Mouse (Mus musculus): Measurements from ENCODE around the gene Irak1bp1.

Irak1bp1 gene

DNA sequence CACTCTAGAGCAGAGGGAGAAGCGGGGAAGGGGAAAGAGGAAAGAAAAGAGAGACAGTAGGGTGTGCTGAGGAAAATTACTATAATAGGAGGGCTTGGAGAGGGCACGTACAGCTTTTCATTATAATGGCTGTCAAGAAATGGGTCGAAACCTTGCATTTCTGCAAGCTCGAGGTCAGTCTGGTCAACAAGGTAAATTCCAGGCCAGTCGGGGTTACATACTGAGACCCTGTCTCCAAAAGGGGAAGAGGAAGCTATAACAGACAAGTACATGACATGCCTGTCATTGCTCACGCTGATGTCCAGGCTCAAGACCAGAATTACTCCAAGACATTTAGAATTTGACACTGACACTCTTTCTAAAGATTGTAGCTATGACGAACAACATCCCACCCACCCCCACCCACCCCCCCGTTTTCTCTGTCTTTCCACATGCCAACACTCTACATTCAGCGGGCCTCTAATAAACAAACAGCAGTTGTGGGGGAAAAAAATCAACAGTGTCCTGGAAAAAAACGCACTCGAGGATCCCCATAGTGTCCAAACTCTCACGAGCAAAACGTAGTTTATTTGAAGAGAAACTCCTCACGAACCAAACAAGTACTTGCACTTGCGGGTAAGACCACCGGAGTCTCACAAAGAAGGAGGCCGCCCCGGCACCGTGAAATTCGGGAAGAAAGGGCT, at the start of gene Irak1bp1:
Gene Irak1bp1 (plus strand): TSS at position 534 of the 683 bp plus-strand sequence.
- no peak for DNase-seq (ENCODE audit: low spot score in 2 of 2)

DNA sequence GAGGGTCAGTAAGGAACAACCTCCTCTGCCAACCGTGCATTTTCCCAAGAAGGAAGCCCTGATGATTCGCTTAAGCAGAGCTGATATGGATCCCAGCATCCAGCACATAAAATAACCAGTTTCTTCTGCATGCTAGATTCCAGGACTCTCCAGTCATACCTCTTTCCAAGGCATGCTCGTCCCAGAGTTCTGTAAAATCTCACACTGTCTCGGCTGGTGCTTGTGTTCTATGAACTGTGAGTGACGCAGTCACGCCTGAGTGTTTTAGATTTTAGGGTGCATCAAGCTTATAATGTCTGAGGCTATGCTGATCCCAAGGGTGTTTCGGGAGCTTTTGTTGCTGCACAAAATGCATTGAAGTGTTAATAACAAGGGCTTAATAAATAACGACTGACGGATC, 41.0 kb upstream of the Irak1bp1 start:
- no peak for DNase-seq (ENCODE audit: low spot score in 2 of 2)

DNA sequence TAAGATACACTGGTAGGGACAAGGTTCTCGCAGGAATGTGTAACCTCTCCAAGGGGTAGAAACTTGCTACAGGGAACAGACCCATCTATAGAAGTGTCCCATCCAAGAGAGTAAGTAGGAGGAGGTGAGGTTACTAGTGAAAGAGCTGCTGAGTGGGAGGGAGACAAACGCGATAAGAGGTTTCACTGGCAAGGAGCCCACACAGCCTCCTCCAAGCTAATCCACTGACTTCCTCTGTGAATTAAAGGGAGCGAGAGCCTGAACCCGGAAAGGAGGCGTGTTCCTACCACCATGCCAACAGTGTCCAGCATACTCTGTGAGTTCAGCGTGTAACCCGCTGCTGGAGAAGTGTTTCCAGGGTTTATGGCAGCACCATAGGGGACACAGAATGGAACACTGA, 29.0 kb upstream of the Irak1bp1 start:
- DNase-seq (ENCODE audit: low spot score in 2 of 2) = no peak

DNA sequence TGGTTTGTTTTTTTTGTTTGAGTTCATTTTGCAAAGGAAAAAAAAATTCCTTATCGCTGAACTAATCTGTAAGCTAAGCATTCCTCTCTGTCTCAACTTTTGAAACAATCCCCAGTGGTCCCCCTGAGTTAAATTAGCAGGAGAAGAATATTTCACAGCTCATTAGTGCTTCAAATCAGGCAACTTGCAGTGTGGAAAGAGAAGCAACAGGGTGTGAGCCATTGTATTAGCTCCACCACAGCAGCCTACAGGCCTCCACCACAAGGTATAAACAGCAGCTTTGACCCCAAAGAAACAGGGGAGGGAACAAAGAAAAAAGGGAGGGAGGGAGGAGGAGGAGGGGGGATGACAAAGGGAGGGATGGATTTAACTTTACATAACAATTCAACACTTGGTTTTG, 22.2 kb upstream of the Irak1bp1 start:
- no peak for DNase-seq (ENCODE audit: low spot score in 2 of 2)

DNA sequence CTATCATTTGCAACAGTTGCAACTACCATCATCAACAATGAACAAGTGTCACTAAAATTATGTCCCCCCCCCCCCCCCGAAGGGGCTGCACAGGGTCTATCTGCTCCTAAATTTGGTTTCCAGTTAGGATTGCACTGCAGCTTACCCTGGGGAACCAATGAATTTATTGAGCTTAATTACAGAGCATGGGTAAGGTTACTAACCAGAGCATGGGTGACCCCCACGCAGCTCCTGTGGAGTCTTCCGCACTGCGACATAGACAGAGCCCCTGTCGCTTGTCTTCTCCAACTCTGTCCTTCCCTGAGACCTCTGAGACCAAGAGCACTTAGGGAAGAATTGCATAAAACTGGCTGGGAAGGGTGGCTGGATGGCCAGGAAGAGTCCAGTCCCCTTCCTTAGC, 21.7 kb upstream of the Irak1bp1 start:
- DNase-seq (ENCODE audit: low spot score in 2 of 2) = no peak

DNA sequence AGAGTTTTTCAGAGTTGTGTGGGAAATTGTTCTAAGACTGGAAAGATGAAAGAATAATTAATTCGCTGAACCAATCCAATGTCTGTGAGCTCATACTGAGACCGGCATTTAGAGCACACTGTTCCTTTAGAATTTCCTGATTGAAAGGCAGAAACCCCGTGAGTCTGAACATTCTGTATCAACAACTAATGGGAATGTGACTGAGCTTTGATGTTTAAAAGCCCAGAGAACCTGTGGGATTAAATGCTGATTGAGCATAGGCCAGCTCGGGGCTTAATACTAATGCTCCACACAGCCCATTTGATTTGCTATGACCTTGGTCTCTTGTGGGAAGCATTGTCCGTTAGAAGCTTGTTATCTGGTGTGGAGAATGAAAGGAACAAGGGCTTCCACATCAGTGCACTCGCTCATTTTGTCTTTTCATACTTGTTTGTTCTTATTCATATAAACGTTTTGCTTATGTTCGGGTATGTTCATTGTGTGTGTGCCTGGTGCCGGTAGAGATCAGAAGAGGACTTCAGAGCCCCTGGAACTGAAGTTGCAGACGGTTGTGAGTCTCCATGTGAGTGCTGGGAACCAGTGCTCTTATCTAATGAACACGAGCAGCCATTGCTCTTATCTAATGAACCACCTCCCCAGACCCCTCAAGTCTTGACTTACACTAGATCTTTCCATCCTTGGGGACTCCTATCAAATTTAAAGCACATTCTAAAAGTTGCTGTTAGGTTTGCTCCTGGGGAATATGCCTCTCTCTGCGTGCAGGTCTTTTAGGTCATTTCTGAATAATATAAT, 17.0 kb upstream of the Irak1bp1 start:
- no peak for DNase-seq (ENCODE audit: low spot score in 2 of 2)

DNA sequence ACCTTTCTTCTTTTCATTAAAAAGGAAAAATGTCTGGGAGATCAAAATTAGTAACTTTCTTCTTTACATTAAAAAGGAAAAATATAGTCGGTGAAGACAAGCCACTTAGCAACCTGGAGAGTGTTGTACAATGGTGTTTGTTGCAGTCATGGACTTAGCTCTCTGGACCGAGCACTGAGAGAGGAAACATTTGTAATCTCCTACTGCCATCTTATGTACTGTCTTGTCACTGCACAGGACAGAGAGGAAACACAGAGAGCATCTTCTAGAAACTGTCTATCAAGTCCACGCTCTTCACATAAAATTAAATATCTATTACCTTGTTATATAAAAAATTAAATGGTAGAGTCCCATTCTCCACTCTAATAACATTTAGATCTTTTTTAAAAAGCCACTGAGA, 14.8 kb upstream of the Irak1bp1 start:
- DNase-seq (ENCODE audit: low spot score in 2 of 2) = peak in 1 of 2 experiments; percentile 12

DNA sequence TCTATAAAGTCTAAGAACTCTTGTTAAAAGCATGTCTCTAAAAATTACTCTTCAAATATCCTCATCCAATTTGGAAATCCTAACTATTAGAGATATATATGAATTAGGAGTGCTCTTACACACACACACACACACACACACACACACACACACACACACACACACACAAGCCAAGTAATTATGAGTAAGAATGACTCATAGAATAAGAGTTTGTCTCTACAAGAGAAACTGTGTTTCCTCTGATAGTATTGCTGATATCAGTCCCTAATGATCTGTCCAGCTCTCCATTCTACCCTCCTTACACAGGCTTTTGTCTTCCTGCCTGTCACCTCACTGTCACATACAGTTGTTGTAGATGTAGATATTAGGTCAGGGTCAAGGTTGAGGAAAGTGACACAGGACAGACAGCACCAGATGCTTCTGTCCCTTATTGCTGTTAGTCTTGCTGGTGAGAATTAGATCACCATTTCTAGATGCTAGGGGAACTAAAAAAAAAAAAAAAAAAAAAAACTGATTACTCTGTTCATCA, 14.0 kb upstream of the Irak1bp1 start:
- no peak for DNase-seq (ENCODE audit: low spot score in 2 of 2)

DNA sequence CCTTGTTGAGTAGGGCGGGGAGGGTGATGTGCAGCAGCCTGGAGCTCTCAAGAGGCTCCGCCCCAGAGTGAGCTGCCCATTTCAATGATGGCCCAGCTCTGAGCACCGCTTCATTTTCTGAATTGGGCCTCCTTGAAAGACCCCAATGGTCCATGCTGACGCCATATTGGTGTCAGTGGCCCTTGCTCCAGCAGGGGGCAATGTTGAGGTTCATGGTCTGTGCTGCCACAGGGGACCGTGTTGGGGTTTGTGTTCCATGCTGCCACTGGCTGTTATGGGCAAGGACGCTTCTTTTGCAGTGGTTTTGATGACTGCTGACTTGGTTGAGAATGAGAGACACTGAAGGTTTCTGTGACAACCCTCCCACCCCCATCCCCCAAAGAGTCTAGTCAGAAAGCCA, 2.9 kb upstream of the Irak1bp1 start:
- DNase-seq (ENCODE audit: low spot score in 2 of 2) = no peak

DNA sequence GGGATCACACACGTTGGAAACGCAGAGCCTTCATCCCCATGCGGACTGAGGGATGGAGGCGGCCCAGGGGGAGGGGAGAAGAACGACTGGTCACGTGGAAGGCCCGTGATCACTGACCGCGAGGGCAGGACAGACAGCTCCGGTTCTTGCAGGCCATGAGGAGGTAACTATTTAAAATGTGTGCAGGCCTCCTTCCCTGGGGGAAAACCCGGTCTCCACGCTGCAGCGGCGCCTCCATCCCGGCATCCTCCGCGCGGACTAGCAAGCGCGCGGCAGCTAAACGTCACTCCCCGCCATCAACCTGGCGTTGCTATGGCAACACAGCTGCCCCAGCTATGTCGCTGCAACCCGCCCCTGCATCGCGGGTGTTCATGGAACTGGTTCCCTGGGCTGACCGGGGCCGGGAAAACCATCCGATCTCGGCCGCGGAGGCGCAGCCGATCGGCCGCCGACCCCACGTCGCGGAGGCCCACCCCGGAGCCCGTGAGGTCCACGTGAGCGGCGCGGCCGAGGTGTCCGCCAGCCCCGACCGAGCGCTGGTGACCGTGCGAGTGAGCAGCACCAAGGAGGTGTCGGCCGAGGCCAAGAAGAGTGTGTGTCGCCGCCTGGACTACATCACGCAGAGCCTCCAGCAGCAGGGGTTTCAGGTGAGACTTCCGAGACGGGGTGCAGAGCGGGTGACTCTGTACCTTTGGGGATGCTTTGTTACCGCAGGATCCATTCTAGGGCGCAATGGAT, 522 bp downstream of the Irak1bp1 start:
- peak; percentile 79 to 89 for DNase-seq (ENCODE audit: low spot score in 2 of 2)

DNA sequence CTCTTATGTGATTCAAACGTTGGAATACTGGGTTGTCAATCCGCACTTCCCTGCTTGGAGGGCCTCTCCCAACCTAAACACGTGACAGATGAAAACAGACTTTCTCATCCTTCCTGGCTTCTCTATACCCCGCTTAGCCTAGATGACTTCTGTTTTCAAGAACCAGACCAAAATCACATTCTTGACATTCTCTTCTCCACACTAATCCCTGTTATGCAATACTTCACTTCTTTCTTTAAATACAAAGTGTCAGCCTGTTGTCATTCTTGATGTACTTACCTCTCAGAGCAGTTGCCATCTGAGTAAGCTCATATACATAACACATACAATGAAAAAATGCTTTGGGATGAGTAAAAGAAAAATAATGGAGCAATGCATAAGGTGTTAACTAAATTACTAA, 2.6 kb downstream of the Irak1bp1 start:
- no peak for DNase-seq (ENCODE audit: low spot score in 2 of 2)

DNA sequence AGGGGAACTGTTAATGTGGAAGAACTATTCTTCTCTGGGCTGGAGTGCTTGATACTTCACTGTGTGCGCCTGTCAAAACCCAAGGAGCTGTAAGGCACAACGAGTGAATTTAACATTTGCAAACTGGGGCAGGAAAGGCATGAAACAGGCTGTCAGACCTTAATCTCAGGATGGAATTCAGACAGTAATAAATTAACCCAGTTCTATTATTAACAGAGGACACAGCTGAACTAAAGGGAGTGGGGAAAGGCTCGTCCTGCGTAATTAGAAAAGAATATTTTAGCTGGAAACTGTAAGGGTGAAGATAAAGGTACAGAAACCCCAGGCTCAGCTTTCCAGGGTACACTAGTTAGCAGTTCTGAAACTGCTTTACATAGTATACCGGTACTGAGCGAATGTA, 6.6 kb downstream of the Irak1bp1 start:
- DNase-seq (ENCODE audit: low spot score in 2 of 2) = no peak

DNA sequence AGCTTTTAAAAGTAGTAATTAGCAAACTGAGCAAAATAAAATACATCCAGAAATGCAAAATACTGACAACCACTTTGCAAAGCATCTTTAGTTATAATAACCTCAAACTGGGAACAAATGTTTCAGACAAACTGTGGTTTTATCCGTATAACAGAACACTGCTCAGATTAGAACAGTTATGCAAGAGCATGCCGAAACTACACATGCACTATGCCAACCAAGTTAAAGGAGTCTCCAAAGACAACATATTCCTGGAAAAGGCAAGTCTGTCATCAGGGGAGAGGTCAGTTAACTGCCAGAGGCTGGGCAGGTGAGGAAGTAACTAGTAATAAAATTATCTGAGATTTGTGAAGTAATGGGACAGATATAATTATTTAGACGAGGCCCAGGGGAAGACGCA, 13.3 kb downstream of the Irak1bp1 start:
- DNase-seq (ENCODE audit: low spot score in 2 of 2) = no peak

DNA sequence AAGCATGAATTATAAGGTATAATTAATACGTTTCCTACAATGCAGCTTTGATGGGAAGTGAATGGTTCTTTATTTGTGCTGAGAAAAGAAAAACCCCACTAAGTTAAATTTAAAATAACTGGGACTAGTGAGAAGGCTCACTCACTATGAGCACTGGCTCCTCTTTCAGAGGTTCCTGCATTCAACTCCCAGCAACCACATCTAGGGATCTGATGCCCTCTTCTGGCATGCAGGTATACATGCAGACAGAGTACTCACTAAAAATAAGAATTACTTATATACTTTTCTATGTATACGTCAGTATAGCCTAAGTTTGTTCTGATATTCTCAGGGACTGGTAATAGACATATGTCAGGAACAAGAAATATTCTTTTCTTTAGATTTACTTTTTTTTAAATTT, 24.7 kb downstream of the Irak1bp1 start:
- DNase-seq (ENCODE audit: low spot score in 2 of 2) = no peak

DNA sequence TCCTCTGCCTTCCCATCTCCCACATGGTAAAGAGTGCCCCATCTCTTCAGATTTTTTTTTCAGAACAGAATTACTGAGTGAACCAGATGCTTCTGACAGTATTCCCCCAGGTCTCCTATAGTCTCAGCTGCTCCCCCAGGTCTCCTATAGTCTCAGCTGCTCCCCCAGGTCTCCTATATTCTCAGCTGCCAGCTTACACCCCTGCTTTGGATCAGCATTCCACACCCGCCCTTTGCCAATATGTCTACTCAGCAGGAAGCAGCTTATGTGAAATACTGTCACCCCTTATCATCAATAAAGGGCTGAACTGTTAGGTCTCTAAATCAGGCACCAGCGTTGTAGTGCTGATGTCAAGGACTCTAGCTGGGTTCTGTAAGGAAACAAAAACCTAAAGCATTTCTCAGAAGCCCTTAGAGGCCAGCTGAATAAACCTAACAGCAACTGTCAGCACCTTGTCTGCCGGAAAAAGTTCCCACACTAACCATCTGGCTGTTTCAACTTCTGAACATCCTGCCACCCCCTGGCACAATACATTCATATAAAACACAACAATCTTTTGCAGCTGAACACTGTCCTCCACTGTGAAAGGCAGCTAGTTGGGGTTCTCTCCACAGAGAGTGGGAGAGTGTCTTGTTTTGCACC, 25.8 kb downstream of the Irak1bp1 start:
- DNase-seq (ENCODE audit: low spot score in 2 of 2) = peak in 1 of 2 experiments; percentile 47

DNA sequence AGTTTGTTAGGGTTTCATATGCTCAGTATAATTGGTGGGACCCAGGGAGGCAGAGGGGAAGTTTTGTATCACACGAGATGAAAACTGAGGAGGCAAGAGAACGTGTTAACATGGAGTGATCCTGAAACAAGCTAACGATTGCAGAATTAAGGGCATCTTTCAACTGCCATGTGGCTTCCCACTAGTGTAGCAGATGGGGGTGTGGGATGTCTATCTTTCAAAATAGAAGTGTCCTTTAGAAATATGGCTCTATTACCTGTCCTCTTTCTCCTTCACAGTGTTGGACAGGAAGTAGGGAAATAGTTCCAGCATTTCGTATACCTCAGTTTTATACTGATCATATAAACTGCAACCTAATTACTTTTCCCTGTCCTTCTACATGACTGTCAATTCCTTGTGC, 26.9 kb downstream of the Irak1bp1 start:
- DNase-seq (ENCODE audit: low spot score in 2 of 2) = no peak

DNA sequence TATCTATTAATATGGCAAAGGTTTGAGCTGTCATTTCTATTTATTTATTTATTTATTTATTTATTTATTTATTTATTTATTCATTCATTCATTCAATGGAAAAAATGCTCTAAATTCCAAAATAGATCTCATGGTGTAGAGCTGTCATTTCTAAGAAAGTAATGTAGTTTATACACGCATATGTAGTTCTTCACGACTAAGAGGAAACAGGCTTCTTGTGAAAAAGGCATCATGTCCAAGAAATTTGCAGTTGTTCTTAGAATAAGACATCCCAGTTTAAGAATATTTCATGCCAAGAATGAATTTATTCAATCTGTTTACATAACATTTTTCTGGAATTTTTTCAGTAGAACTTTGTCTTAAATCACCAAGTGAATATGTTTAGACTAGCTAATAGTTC, 31.5 kb downstream of the Irak1bp1 start:
- no peak for DNase-seq (ENCODE audit: low spot score in 2 of 2)

DNA sequence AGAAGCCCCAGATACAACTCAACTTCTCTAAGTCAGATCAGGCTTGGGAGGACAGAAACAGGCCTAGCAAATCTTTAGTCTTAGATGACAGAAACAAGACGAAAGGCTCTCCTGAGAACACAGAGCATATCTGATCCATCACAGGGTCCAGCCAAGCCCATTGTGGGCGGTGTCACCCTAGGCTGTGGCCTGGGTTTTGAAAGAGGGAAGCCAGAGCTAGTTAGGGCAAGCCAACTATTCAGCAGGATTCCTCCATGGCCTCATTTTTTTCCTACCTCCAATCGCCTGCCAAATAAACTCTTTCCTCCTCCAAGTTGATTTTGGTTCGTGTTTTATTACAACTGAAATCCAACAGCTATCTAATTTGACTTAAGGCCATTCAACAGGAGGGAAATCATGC, 32.0 kb downstream of the Irak1bp1 start:
- DNase-seq (ENCODE audit: low spot score in 2 of 2) = no peak

DNA sequence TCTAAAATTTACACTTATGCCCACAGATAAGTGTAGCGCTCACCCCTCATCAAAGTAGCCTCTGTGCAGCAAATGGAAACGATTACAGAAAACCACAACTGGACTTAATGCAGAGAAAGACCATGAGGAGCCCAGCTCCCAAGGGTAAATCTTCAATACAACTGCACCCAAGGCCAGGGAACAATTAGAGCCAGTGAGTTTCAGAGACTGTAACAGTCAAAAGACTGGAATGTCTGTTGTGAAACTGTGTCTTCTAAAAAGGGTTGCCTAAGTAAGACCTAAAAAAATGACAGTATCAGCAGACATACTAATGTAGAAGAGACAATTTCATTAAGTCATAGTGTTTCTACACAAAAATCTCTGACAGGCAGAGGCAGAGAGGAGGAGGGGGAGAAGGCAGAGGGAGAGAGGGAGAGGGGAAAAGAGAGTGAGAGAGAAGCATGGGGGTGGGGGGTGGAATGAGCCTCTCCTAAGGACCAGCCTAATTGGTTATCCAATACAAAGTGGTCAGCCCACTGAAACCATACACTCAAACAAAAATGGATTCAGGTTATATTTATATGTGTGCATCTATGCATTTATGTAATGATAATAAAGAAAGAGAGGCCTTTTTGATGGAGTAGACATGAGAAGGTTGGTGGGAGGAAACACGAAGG, 32.6 kb downstream of the Irak1bp1 start:
- no peak for DNase-seq (ENCODE audit: low spot score in 2 of 2)

DNA sequence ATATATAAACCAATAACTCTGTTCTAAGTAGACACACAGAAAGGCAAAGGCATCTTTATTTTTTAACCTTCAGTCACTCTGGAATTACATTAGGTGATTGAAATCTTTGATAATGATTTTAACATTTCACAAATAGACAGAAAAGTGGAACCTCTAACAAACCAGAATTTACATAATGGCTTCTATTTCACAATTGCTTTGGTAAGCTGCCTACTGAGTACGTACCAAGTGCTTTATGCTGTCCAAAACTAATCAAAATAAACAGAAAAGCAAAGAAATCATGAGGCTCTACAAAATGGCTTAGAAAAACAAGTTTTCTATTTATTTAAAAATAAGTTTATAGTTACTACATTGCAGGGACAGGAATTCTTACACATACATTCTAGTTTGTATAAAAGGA, 36.8 kb downstream of the Irak1bp1 start:
- DNase-seq (ENCODE audit: low spot score in 2 of 2) = no peak

DNA sequence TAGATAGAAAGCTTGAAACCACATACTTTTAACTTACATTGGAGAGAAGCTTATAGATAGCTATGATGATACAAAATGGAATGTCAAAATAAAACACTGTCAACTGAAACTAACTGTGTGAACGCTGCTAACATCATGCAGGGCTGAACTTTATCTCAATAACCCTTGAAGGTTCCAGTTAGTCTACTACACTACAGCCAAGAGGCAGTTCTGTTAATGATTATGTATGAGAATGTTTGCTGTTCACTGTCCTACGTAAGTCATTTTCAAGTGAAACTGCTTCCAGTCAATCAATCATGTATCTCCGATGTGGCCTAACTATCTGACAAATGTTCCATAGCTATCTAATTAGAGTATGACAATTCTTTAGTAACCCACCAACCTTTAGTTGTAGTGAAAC, 38.4 kb downstream of the Irak1bp1 start:
- no peak for DNase-seq (ENCODE audit: low spot score in 2 of 2)

DNA sequence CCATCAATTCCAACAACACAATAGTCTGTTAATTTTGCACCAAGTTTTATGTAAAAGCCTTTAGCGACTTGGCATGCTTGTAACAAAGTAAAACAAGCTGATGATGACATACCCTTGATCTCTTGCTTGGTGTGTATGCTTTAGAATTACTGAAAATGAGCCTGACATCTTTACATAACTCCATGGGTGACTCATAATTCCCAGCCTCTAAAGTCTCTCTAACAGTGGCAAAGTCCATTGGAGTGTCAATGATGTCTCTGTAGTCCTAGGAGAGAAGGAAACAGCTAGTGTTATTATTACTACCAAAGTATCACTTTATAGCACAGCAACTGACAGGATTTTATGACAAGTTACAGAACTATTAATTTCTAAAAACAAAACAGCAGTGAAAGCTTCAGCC, 47.7 kb downstream of the Irak1bp1 start:
- no peak for DNase-seq (ENCODE audit: low spot score in 2 of 2)
